Mouse (Mus musculus) heart, postnatal 0 days (tissue): ENCODE results near the gene Adarb2.

Source experiments
- CTCF ChIP-seq: IDR thresholded peaks from 2 replicates; pipeline ENCODE4 v1.5.1; 2016; ENCODE audit warnings: antibody characterized with exemption, control low read depth, low read depth
- EP300 ChIP-seq: IDR thresholded peaks from 2 replicates; pipeline ENCODE4 v1.6.1; 2016; ENCODE audit warnings: antibody characterized with exemption, low read depth

DNA sequence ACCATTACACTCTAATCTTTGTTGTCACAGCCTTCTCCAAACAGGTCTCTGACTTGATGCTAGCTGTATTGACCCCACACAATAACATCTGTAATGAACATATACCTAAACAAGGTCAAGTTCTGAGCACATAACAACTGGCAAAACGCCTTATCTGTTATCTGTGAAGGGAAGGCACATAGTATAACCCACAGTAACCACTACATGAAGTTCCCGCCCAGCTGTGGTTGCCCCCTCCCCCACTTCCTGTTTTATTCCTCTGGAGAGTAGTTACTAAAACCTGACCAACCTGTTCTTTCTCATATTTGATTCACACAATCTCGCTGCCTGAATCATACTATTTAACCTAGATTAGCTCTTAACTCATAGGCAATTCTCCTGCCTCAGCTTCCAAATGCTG lies 254.2 kb downstream of the Adarb2 start:
- TF ChIP-seq CTCF (no peak), EP300 (no peak)
